Mouse (Mus musculus) intestine, embryonic 15.5 days (tissue): ENCODE data around the gene Itch. TPM values are rescaled to one million over a fixed set of nuclear protein-coding genes. Genes with fewer than 3 reads are reported as not detected.

Source experiments
- ATAC-seq: fragments of 200-750 bp; cut with Nextera tagmentation; 2 replicates; pipeline ENCODE4 v1.8.0; 2017; ENCODE audit warnings: moderate TSS enrichment, moderate library complexity
- H3K27ac ChIP-seq: fragments of 300-500 bp; sonication (generic); 2 replicates; pipeline ENCODE4 v1.5.1; 2015; ENCODE audit warnings: mild to moderate bottlenecking, inconsistent platforms
- H3K27me3 ChIP-seq: fragments of 300-500 bp; sonication (generic); replicated peaks from 2 replicates; pipeline ENCODE4 v1.6.1; 2015; ENCODE audit warnings: inconsistent platforms
- H3K36me3 ChIP-seq: fragments of 300-500 bp; sonication (generic); 2 replicates; pipeline ENCODE4 v1.6.1; 2015; ENCODE audit warnings: inconsistent platforms
- H3K4me1 ChIP-seq: fragments of 300-500 bp; sonication (generic); replicated peaks from 2 replicates; pipeline ENCODE4 v1.6.1; 2015; ENCODE audit warnings: inconsistent platforms
- H3K4me2 ChIP-seq: fragments of 300-500 bp; sonication (generic); replicated peaks from 2 replicates; pipeline ENCODE4 v1.6.1; 2015; ENCODE audit warnings: mild to moderate bottlenecking, inconsistent platforms
- H3K4me3 ChIP-seq: fragments of 300-500 bp; sonication (generic); replicated peaks from 2 replicates; pipeline ENCODE4 v1.5.1; 2015; ENCODE audit warnings: inconsistent platforms
- H3K9ac ChIP-seq: fragments of 300-500 bp; sonication (generic); 2 replicates; pipeline ENCODE4 v1.6.1; 2015; ENCODE audit warnings: inconsistent platforms
- H3K9me3 ChIP-seq: fragments of 300-500 bp; sonication (generic); 2 replicates; pipeline ENCODE4 v1.6.1; 2016; ENCODE audit warnings: inconsistent platforms
- WGBS: fragments of 180-500 bp; shearing (Covaris S2); methylation state at CpG from one replicate; pipeline ENCODE4 v1.1.7; 2015; 5-methylcytosine and 5-hydroxymethylcytosine counted together
- polyA plus RNA-seq: library from polyadenylated mRNA; unstranded; fragments of >200 nt; fragmentation: Nextera tagmentation; extraction: Ambion mirVana; gene quantifications from 2 replicates; pipeline ENCODE4 v1.2.1, GENCODE M21; 2015

Itch gene
- 44.6 and 45.4 TPM in 2 replicates for polyA plus RNA-seq

- Histone ChIP-seq H3K36me3 (peaks cover 4% of the 10 kb centered on the region; the same call in 1 of the 2 replicates), H3K4me3 (peak within 1 kb of the TSS; percentile 90), H3K9ac (peak within 1 kb of the TSS; percentile 97), H3K27me3 (no peaks in the 10 kb centered on the region), H3K27ac (peak within 1 kb of the TSS; percentile 87), H3K4me2 (peak within 1 kb of the TSS; percentile 60), H3K4me1 (peaks cover 17% of the 10 kb centered on the region), H3K9me3 (no peaks in the 10 kb centered on the region)
- 2% methylated on average over 65 of the region's 65 CpGs for WGBS
- peak; percentile 99 for ATAC-seq
Measured at GRCm38 (mm10) chr2:155133011-155133976, at the start of gene Itch. Gene Itch (plus strand): TSS chr2:155133509.

- Histone ChIP-seq H3K4me2 (no peak overlapping the region), H3K36me3 (no peaks in the 10 kb centered on the region), H3K9ac (no peak overlapping the region), H3K9me3 (no peaks in the 10 kb centered on the region), H3K27ac (no peak overlapping the region), H3K4me1 (0 out of 2 replicates have a peak, but pooled peaks cover 3% of the 10 kb centered on the region), H3K4me3 (no peak overlapping the region), H3K27me3 (no peaks in the 10 kb centered on the region)
- ATAC-seq: no peak
- WGBS: 86% methylated on average over 5 of the region's 5 CpGs
Measured at GRCm38 (mm10) chr2:155084546-155084945, 48.8 kb upstream of the Itch start.

- Histone ChIP-seq H3K4me1 (0 out of 2 replicates have a peak, but pooled peaks cover 3% of the 10 kb centered on the region), H3K4me3 (no peak overlapping the region), H3K9ac (no peak overlapping the region), H3K36me3 (no peaks in the 10 kb centered on the region), H3K27ac (no peak overlapping the region), H3K27me3 (no peaks in the 10 kb centered on the region), H3K4me2 (no peak overlapping the region), H3K9me3 (no peaks in the 10 kb centered on the region)
- 82% methylated on average over 5 of the region's 5 CpGs for WGBS
- no peak for ATAC-seq
Measured at GRCm38 (mm10) chr2:155086328-155086727, 47.0 kb upstream of the Itch start.

GRCm38 (mm10) chr2:155088264-155088663, 45.0 kb upstream of the Itch start:
- ATAC-seq: no peak
- 0 out of 2 replicates have a peak, but pooled peaks cover 3% of the 10 kb centered on the region for H3K4me1 ChIP-seq
- H3K9ac ChIP-seq: no peak overlapping the region
- H3K36me3 ChIP-seq: no peaks in the 10 kb centered on the region
- no peak overlapping the region for H3K27ac ChIP-seq
- H3K27me3 ChIP-seq: no peaks in the 10 kb centered on the region
- H3K4me3 ChIP-seq: no peak overlapping the region
- H3K4me2 ChIP-seq: no peak overlapping the region
- H3K9me3 ChIP-seq: no peaks in the 10 kb centered on the region
- WGBS: 65% methylated on average over 6 of the region's 6 CpGs

GRCm38 (mm10) chr2:155090909-155091742, 42.2 kb upstream of the Itch start:
- Histone ChIP-seq H3K36me3 (no peaks in the 10 kb centered on the region), H3K4me1 (0 out of 2 replicates have a peak, but pooled peaks cover 3% of the 10 kb centered on the region), H3K4me2 (no peak overlapping the region), H3K27me3 (no peaks in the 10 kb centered on the region), H3K27ac (no peak overlapping the region), H3K9ac (no peak overlapping the region), H3K4me3 (no peak overlapping the region), H3K9me3 (no peaks in the 10 kb centered on the region)
- WGBS: 67% methylated on average over 13 of the region's 13 CpGs
- ATAC-seq: peak; percentile 45; the same call in 1 of the 2 replicates

GRCm38 (mm10) chr2:155091743-155092075, 41.6 kb upstream of the Itch start:
- Histone ChIP-seq H3K9ac (no peak overlapping the region), H3K4me3 (no peak overlapping the region), H3K9me3 (no peaks in the 10 kb centered on the region), H3K27ac (no peak overlapping the region), H3K27me3 (no peaks in the 10 kb centered on the region), H3K36me3 (no peaks in the 10 kb centered on the region), H3K4me2 (no peak overlapping the region), H3K4me1 (0 out of 2 replicates have a peak, but pooled peaks cover 3% of the 10 kb centered on the region)
- ATAC-seq: no peak
- 83% methylated on average over 3 of the region's 3 CpGs for WGBS

GRCm38 (mm10) chr2:155093418-155093817, 39.9 kb upstream of the Itch start:
- Histone ChIP-seq H3K4me2 (no peak overlapping the region), H3K9me3 (no peaks in the 10 kb centered on the region), H3K4me3 (no peak overlapping the region), H3K27ac (no peak overlapping the region), H3K4me1 (0 out of 2 replicates have a peak, but pooled peaks cover 3% of the 10 kb centered on the region), H3K36me3 (no peaks in the 10 kb centered on the region), H3K27me3 (no peaks in the 10 kb centered on the region), H3K9ac (no peak overlapping the region)
- 59% methylated on average over 4 of the region's 4 CpGs for WGBS
- no peak for ATAC-seq

- H3K4me1 ChIP-seq: no peaks in the 10 kb centered on the region
- no peaks in the 10 kb centered on the region for H3K36me3 ChIP-seq
- H3K4me2 ChIP-seq: no peak overlapping the region
- no peaks in the 10 kb centered on the region for H3K27me3 ChIP-seq
- ATAC-seq: no peak
- H3K27ac ChIP-seq: no peak overlapping the region
- WGBS: 82% methylated on average over 9 of the region's 9 CpGs
- H3K4me3 ChIP-seq: no peak overlapping the region
- no peaks in the 10 kb centered on the region for H3K9me3 ChIP-seq
- no peak overlapping the region for H3K9ac ChIP-seq
Measured at GRCm38 (mm10) chr2:155098720-155099380, 34.5 kb upstream of the Itch start.

- H3K27ac ChIP-seq: peak overlapping the region; percentile 73; the same call in 1 of the 2 replicates
- H3K9ac ChIP-seq: no peak overlapping the region
- H3K4me2 ChIP-seq: no peak overlapping the region
- no peaks in the 10 kb centered on the region for H3K27me3 ChIP-seq
- no peaks in the 10 kb centered on the region for H3K9me3 ChIP-seq
- no peaks in the 10 kb centered on the region for H3K4me1 ChIP-seq
- no peak for ATAC-seq
- H3K36me3 ChIP-seq: no peaks in the 10 kb centered on the region
- 67% methylated on average over 7 of the region's 7 CpGs for WGBS
- H3K4me3 ChIP-seq: no peak overlapping the region
Measured at GRCm38 (mm10) chr2:155099421-155099820, 33.9 kb upstream of the Itch start.

- Histone ChIP-seq H3K9ac (no peak overlapping the region), H3K4me3 (no peak overlapping the region), H3K4me2 (no peak overlapping the region), H3K9me3 (no peaks in the 10 kb centered on the region), H3K36me3 (no peaks in the 10 kb centered on the region), H3K27me3 (no peaks in the 10 kb centered on the region), H3K4me1 (no peaks in the 10 kb centered on the region), H3K27ac (peak overlapping the region; percentile 73)
- WGBS: 67% methylated on average over 14 of the region's 14 CpGs
- ATAC-seq: peak; percentile 72
Measured at GRCm38 (mm10) chr2:155099994-155100795, 33.1 kb upstream of the Itch start.

GRCm38 (mm10) chr2:155100796-155101259, 32.5 kb upstream of the Itch start:
- peak overlapping the region; percentile 73 for H3K27ac ChIP-seq
- no peaks in the 10 kb centered on the region for H3K4me1 ChIP-seq
- no peaks in the 10 kb centered on the region for H3K36me3 ChIP-seq
- no peak overlapping the region for H3K4me3 ChIP-seq
- 56% methylated on average over 3 of the region's 3 CpGs for WGBS
- H3K27me3 ChIP-seq: no peaks in the 10 kb centered on the region
- peak; percentile 60 for ATAC-seq
- H3K9me3 ChIP-seq: no peaks in the 10 kb centered on the region
- H3K9ac ChIP-seq: no peak overlapping the region
- H3K4me2 ChIP-seq: no peak overlapping the region
